Mouse (Mus musculus) kidney, embryonic 15.5 days (tissue): ENCODE measurements around the gene Kti12. TPM values are rescaled to one million over a fixed set of nuclear protein-coding genes. Genes with fewer than 3 reads are reported as not detected.
A peak's percentile ranks its signal among the peaks of the same experiment; 100 is the strongest.

Experiments
- ATAC-seq: fragments of 200-750 bp; cut with Nextera tagmentation; replicated peaks from 2 replicates; pipeline ENCODE4 v1.8.0; 2017; ENCODE audit warnings: moderate TSS enrichment; ENCODE audit not compliant: low FRiP score
- H3K27ac ChIP-seq: fragments of 300-500 bp; sonication (generic); 2 replicates; pipeline ENCODE4 v1.5.1; 2015; ENCODE audit warnings: mild to moderate bottlenecking, inconsistent platforms
- H3K27me3 ChIP-seq: fragments of 300-500 bp; sonication (generic); 2 replicates; pipeline ENCODE4 v1.6.1; 2015; ENCODE audit warnings: inconsistent platforms
- H3K36me3 ChIP-seq: fragments of 300-500 bp; sonication (generic); 2 replicates; pipeline ENCODE4 v1.6.1; 2015; ENCODE audit warnings: inconsistent platforms
- H3K4me1 ChIP-seq: fragments of 300-500 bp; sonication (generic); 2 replicates; pipeline ENCODE4 v1.6.1; 2015; ENCODE audit warnings: inconsistent platforms
- H3K4me2 ChIP-seq: fragments of 300-500 bp; sonication (generic); 2 replicates; pipeline ENCODE4 v1.6.1; 2015; ENCODE audit warnings: moderate library complexity, mild to moderate bottlenecking, inconsistent platforms
- H3K4me3 ChIP-seq: fragments of 300-500 bp; sonication (generic); replicated peaks from 2 replicates; pipeline ENCODE4 v1.5.1; 2015; ENCODE audit warnings: mild to moderate bottlenecking, inconsistent platforms
- H3K9ac ChIP-seq: fragments of 300-500 bp; sonication (generic); 2 replicates; pipeline ENCODE4 v1.6.1; 2015; ENCODE audit warnings: mild to moderate bottlenecking, inconsistent platforms
- H3K9me3 ChIP-seq: fragments of 300-500 bp; sonication (generic); replicated peaks from 2 replicates; pipeline ENCODE4 v1.6.1; 2016; ENCODE audit warnings: inconsistent platforms
- WGBS: fragments of 180-500 bp; shearing (Covaris S2); methylation state at CpG from one replicate; pipeline ENCODE4 v1.1.7; 2015; ENCODE audit warnings: mixed read lengths; 5-methylcytosine and 5-hydroxymethylcytosine counted together
- polyA plus RNA-seq: library from polyadenylated mRNA; unstranded; fragments of >200 nt; fragmentation: Nextera tagmentation; extraction: Ambion mirVana; gene quantifications from 2 replicates; pipeline ENCODE4 v1.2.1, GENCODE M21; 2015

Kti12 gene
- polyA plus RNA-seq, 1 experiment from 2014 or later, result 62.3 TPM

DNA sequence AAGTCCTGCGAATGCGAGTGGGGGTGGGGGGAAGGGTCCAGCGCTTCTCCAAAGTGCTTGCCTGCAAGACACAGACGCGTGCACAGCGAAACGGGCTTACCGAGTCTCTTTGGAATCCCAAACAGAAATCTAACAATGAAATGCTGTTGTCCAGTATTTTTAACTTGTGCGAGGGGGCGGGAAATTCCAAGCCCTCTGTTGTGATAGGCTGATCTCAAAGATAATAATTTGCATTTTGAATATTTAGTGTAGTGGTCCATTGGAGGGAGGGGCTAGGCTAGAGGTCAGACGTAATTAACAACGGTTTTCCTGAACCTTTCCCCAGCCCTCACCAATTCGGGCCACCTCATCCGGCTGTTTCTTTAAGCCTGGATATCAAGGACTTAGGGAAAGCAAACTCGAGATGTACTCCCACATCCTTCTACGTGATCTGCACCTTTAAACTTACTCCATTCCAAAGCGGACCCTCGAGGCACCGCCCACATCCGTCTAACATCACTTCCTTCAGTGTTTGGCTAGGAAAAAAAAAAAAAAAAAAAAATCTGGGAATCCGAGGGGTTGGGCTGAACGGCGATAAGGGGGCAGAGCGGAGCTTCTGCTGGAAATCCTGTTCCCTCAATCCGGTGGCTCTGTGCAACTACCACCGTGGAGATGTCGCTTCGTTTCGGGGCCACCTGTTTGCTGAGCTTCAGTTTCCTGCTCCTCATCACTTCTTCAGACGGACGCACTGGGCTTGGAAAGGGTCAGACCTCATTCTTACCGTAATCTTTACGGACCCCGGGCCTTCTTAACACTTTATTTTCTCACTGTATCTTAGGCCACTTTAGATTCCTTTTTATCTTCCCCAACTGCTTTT lies 13.2 kb upstream of the Kti12 start, which contains the start of gene Txndc12:
Txndc12 (plus strand) TSS at position 487 of the 856 bp plus-strand sequence.
- peak within 1 kb of the TSS; percentile 74 for H3K4me2 ChIP-seq
- peaks cover 12% of the 10 kb centered on the region for H3K36me3 ChIP-seq
- no peaks in the 10 kb centered on the region for H3K27me3 ChIP-seq
- H3K9me3 ChIP-seq, result no peaks in the 10 kb centered on the region
- H3K4me3 ChIP-seq, result peak within 1 kb of the TSS; percentile 89
- peak within 1 kb of the TSS; percentile 93 for H3K9ac ChIP-seq
- ATAC-seq, result peak; percentile 85
- peak within 1 kb of the TSS; percentile 99 for H3K27ac ChIP-seq
- peaks cover 28% of the 10 kb centered on the region for H3K4me1 ChIP-seq
- WGBS, result under 1% methylated on average over 34 of the region's 34 CpGs

DNA sequence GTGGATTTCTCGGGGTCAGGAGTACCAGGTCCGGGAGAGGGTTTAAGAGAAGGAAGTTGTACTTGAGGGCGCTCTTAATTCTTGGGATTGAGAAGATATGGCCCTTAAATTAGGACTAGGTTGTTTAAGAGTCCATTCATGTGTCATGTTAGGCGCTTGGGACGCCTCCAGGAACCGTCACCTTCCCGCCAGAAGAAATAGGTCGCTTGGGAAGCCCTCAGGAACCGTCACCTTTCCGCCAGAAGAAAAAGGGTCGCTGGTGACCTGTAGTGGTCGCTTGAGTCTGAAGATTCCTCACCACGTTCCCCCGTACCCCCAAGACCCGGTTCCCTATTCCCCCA lies 12.6 kb upstream of the Kti12 start:
- Histone ChIP-seq H3K4me1 (peaks cover 28% of the 10 kb centered on the region), H3K9ac (peak overlapping the region; percentile 93), H3K4me3 (peak overlapping the region; percentile 89), H3K27ac (peak overlapping the region; percentile 99), H3K4me2 (peak overlapping the region; percentile 74), H3K9me3 (no peaks in the 10 kb centered on the region), H3K27me3 (no peaks in the 10 kb centered on the region), H3K36me3 (peaks cover 8% of the 10 kb centered on the region)
- whole genome bisulfite sequencing, result 1% methylated on average over 15 of the region's 15 CpGs
- no peak for ATAC-seq

DNA sequence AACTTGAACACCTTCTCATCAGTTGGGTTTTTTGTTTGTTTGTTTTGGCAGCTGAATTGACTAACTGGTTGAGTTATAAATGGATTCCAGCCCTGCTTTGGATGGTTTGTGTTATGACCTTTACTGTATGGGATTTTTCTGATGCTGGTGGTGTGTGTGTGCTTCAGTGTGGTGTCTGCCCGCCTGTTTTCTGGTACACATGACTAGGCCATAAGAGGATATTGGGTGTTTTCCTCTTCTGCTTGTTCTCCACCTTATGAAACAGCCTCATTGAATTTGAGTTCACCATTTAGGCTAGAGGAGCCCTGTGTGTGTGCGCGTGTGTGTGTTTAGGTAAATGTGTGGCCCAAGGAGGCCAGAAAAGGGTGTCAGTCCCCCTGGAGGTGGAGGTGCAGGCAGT lies 12.1 kb upstream of the Kti12 start:
- Histone ChIP-seq H3K4me3 (peak overlapping the region; percentile 89), H3K27me3 (no peaks in the 10 kb centered on the region), H3K9ac (peak overlapping the region; percentile 93), H3K4me2 (peak overlapping the region; percentile 74), H3K36me3 (peaks cover 6% of the 10 kb centered on the region), H3K4me1 (peaks cover 28% of the 10 kb centered on the region), H3K9me3 (no peaks in the 10 kb centered on the region), H3K27ac (peak overlapping the region; percentile 99)
- ATAC-seq, result no peak
- 47% methylated on average over 3 of the region's 3 CpGs for WGBS

DNA sequence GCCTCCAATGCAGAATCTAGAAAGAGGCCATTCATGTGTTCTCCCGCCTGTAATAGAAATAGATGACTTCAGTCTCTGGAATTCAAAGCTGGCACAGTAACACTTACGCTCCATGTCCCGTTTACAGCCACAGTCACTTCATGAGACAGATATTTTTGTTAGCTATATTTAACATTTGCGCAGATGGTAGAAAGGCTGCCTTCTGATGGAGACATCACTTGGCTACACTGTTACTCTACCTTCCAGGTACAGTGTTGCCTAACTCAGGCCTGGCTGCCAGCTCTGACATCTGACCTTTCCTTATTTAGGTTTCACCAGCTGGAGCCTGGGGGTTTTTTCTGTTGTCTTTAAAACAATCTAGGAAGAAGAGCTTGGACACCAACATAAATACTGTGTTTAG lies 9.6 kb upstream of the Kti12 start:
- Histone ChIP-seq H3K9ac (no peak overlapping the region), H3K4me2 (no peak overlapping the region), H3K9me3 (no peaks in the 10 kb centered on the region), H3K4me1 (peaks cover 18% of the 10 kb centered on the region), H3K27me3 (no peaks in the 10 kb centered on the region), H3K4me3 (no peak overlapping the region), H3K27ac (no peak overlapping the region), H3K36me3 (peaks cover 10% of the 10 kb centered on the region)
- ATAC-seq, result no peak
- WGBS, result 80% methylated on average over 4 of the region's 4 CpGs

DNA sequence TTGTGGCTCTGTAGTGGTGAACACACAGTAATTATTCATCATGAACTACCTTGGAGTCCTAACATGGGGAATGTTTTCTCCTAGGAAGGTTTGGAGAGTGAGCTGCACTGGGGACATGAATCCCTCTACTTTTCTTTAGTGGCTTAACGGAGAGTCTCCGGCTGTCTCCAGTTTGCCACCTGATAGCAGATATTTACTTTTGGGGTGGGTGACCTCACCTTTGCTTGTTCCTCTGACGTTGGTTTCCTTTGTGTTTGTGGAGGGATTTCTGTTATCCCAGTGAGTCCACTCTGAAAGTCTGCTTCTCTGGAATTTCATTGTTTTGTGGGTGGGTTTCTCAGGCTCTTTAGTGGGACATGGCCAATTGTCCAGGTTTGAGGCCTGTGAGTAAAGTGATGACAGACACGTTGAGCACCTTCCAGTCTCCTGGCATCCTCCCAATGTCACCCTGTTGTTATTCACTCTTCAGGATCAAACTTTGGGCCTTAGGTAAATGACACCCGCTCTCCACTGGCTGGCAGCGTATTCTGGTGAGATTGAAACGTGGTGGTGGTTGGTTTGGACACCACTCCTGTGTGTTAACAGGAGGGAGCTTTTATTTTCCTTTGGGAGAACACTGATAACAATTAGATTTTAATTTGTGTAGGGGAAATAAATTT lies 5.5 kb upstream of the Kti12 start:
- H3K9ac ChIP-seq, result no peak overlapping the region
- H3K4me1 ChIP-seq, result no peaks in the 10 kb centered on the region; the same call in 1 of the 2 replicates
- H3K36me3 ChIP-seq, result peaks cover 10% of the 10 kb centered on the region
- H3K27ac ChIP-seq, result no peak overlapping the region
- ATAC-seq, result no peak
- H3K4me3 ChIP-seq, result no peak overlapping the region
- H3K27me3 ChIP-seq, result no peaks in the 10 kb centered on the region
- no peaks in the 10 kb centered on the region for H3K9me3 ChIP-seq
- H3K4me2 ChIP-seq, result no peak overlapping the region
- WGBS, result 90% methylated on average over 7 of the region's 7 CpGs

DNA sequence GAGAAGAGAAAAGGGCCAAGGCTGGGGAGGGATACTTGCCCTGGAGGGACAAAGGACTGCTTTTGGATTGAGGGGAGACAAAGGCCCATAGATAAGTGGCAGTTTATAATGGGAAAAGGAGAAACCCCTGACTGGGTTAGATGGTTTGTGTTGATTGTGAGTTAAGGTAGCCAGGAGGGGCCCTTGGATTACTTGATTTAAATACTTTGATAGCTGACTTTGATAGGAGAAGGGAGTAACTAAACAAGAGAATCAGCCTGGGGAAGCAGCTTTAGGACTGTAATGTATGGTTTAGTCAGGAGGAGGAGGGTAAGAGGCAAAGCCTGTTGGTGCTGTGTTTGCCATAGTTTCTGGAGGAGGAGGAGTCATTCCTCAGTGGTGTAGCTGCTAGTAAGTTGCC lies 4.2 kb upstream of the Kti12 start:
- H3K9me3 ChIP-seq, result no peaks in the 10 kb centered on the region
- peaks cover under 1% of the 10 kb centered on the region for H3K4me1 ChIP-seq
- H3K27ac ChIP-seq, result no peak overlapping the region
- H3K9ac ChIP-seq, result no peak overlapping the region
- H3K4me2 ChIP-seq, result no peak overlapping the region
- no peak for ATAC-seq
- H3K36me3 ChIP-seq, result peaks cover 10% of the 10 kb centered on the region
- H3K27me3 ChIP-seq, result no peaks in the 10 kb centered on the region
- no peak overlapping the region for H3K4me3 ChIP-seq

DNA sequence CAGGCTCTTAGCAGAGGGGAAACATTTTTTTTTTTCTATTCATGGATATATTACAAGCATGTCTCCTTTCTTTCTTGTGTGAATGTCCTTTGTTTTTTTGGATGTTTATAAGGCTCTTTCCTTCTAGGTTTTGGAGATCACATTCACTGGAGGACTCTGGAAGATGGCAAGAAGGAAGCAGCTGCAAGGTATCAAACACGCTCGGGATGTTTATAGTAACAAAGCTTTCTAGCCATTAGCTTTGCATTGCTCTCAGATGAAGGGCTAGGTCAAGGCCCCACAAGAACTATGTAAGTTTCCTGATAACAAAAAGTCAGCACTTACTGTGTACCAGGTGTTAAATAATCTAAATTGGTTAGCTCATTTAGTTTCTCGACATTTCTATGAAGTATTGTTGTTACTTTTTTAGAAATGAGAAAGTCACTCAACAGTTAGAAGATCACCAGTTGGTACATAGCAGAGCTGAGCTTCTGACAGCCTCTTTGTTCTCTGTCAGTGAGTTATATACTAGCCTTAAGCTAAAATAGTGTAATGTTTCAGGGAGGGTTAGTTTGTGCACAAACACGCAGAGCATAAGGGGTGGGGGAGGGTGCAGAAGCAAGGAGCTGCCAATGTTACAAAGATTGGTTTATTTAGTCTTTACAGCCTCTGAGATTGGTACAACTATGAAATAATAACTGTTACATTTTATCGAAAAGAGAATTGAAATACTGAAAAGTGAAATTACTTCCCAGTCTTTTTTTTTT lies 1.6 kb upstream of the Kti12 start:
- peaks cover 19% of the 10 kb centered on the region for H3K4me1 ChIP-seq
- no peak overlapping the region for H3K9ac ChIP-seq
- 41% methylated on average over 5 of the region's 5 CpGs for WGBS
- ATAC-seq, result no peak
- H3K27ac ChIP-seq, result peak overlapping the region; percentile 29; the same call in 1 of the 2 replicates
- no peak overlapping the region for H3K4me3 ChIP-seq
- no peaks in the 10 kb centered on the region for H3K27me3 ChIP-seq
- H3K4me2 ChIP-seq, result no peak overlapping the region
- peaks cover 13% of the 10 kb centered on the region for H3K36me3 ChIP-seq
- H3K9me3 ChIP-seq, result no peaks in the 10 kb centered on the region

DNA sequence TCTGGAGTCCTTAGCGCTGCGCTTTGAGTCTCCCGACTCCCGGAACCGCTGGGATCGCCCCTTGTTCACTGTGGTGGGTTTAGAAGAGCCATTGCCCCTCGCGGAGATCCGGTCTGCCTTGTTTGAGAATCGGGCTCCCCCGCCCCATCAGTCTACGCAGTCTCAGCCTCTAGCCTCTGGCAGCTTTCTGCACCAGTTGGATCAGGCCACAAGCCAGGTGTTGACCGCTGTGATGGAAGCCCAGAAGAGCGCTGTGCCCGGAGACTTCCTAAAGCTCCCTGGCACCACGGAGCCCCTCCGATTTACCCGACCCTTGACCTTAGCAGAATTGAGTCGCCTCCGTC lies 892 bp downstream of the Kti12 start, which contains the start of gene A730015C16Rik:
A730015C16Rik (minus strand) TSS at position 115 of the 344 bp plus-strand sequence.
- Histone ChIP-seq H3K9ac (peak within 1 kb of the TSS; percentile 87), H3K27ac (peak within 1 kb of the TSS; percentile 97), H3K27me3 (no peaks in the 10 kb centered on the region), H3K4me3 (peak within 1 kb of the TSS; percentile 97), H3K4me2 (peak within 1 kb of the TSS; percentile 91), H3K4me1 (peaks cover 19% of the 10 kb centered on the region), H3K9me3 (no peaks in the 10 kb centered on the region), H3K36me3 (peaks cover 22% of the 10 kb centered on the region)
- ATAC-seq, result peak; percentile 38
- WGBS, result 6% methylated on average over 20 of the region's 20 CpGs

DNA sequence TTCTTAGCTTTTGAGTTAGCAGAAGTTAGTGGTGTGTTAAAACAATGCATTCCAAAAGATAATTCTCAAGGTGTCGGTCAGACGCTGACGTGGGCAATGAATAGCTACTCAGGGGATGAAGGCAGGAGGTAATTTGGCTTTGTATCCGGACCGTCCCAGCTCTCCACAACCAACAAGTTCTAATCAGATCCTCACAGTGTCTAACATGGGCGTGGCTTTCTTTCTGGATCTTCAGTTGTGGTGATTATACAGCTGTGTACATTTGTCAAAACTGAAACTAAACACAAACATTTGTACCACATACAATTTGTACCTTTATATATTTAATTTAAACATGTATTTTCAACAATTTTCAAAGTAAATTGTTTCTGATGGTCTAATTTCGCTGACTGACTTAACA lies 19.2 kb downstream of the Kti12 start:
- 82% methylated on average over 7 of the region's 7 CpGs for WGBS
- H3K27me3 ChIP-seq, result no peaks in the 10 kb centered on the region
- H3K27ac ChIP-seq, result no peak overlapping the region
- H3K9me3 ChIP-seq, result no peaks in the 10 kb centered on the region
- peaks cover 24% of the 10 kb centered on the region for H3K36me3 ChIP-seq
- no peak overlapping the region for H3K4me2 ChIP-seq
- H3K4me1 ChIP-seq, result no peaks in the 10 kb centered on the region
- ATAC-seq, result no peak
- H3K9ac ChIP-seq, result no peak overlapping the region
- H3K4me3 ChIP-seq, result no peak overlapping the region

DNA sequence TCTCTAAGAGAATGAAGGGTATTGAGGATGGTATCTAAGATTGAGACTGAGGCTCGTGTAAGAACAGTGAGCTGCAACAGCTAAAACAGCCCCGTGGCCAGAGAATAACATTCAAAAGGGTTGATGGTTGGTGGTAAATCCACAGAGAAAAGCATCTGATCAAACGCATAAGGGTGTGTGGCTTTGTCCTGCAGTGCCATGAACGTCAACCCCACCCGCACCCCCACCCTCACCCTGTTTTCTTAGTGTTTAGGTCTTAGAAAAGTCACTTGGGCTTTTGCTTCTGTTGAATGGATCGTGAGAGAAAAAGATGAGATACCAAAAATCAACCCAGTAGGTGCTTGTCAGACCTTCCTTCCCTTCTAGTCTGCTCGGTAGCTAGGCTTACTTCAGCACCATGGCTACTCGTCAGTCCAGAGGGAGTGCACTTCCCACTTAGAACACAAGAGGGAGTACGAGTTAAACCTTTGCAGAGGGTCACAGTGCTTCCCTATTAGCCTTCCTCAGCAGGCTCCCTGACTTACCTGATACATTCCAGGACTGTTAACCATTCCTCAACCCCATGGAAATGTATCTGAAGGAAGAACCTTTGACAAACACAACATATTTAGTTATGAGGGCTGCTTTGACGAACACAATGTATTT lies 22.3 kb downstream of the Kti12 start:
- Histone ChIP-seq H3K36me3 (no peaks in the 10 kb centered on the region), H3K4me2 (no peak overlapping the region), H3K4me1 (no peaks in the 10 kb centered on the region), H3K4me3 (no peak overlapping the region), H3K9ac (no peak overlapping the region), H3K27me3 (no peaks in the 10 kb centered on the region), H3K9me3 (no peaks in the 10 kb centered on the region), H3K27ac (no peak overlapping the region)
- ATAC-seq, result peak; percentile 69; the same call in 1 of the 2 replicates
- WGBS, result 38% methylated on average over 10 of the region's 10 CpGs

DNA sequence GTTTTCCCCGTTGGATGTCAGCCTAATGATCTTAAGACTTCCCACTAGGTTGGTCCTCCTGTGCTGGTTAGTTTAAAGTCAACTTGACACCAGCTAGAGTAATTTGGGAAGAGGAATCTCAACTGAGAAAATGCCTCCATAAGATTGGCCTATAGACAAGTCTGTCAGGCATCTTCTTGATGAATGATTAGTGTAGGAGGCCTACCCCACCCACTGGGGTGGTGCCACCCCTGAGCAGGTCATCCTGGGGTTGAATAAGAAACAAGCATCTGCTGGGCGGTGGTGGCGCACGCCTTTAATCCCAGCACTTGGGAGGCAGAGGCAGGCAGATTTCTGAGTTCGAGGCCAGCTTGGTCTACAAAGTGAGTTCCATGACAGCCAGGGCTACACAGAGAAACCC lies 26.2 kb downstream of the Kti12 start:
- H3K4me2 ChIP-seq, result no peak overlapping the region
- no peak overlapping the region for H3K4me3 ChIP-seq
- no peaks in the 10 kb centered on the region for H3K36me3 ChIP-seq
- no peak overlapping the region for H3K9ac ChIP-seq
- ATAC-seq, result no peak
- H3K27ac ChIP-seq, result no peak overlapping the region
- peaks cover 10% of the 10 kb centered on the region; the same call in 1 of the 2 replicates for H3K27me3 ChIP-seq
- no peaks in the 10 kb centered on the region for H3K9me3 ChIP-seq
- peaks cover 4% of the 10 kb centered on the region for H3K4me1 ChIP-seq
- 86% methylated on average over 5 of the region's 5 CpGs for WGBS
